Mouse (Mus musculus): Measurements from ENCODE around the gene Ccr2. TPM values are rescaled to one million over a fixed set of nuclear protein-coding genes. Genes with fewer than 3 reads are reported as not detected.
"Not testable (repeated sequence)": the region's sequence is repeated elsewhere in the genome, so short reads cannot be mapped to it uniquely, and the experiment has no call there.

The Ccr2 gene
- 0.10 and 0.13 TPM in 2 replicates for polyA plus RNA-seq (2012; rRNA removed)

- DNase-seq = no peak
- TF ChIP-seq CTCF (IDR thresholded peaks at IDR 0.05; ENCODE audit: borderline replicate concordance, insufficient read depth, low read depth, low read length) (no peak), POLR2A (IDR thresholded peaks at IDR 0.05; ENCODE audit: borderline replicate concordance, insufficient read depth, low read length) (no peak)
- 82% methylated on average over 4 of the region's 4 CpGs for WGBS
- no peaks in the 10 kb centered on the region for H3K4me1 ChIP-seq (ENCODE audit: control insufficient read depth, insufficient read depth, low read length)
- no peak within 1 kb of the TSS for H3K4me3 ChIP-seq (replicated peaks; ENCODE audit: insufficient read depth, low read depth, low read length)
- no peak within 1 kb of the TSS for H3K27ac ChIP-seq (ENCODE audit: insufficient read depth, low read length)
- no peaks in the 10 kb centered on the region for H3K27me3 ChIP-seq (ENCODE audit: control insufficient read depth, insufficient read depth, low read length)
Measured at GRCm38 (mm10) chr9:124101723-124102122, at the start of gene Ccr2. Gene Ccr2, plus strand, starts transcription at chr9:124101950.

DNA sequence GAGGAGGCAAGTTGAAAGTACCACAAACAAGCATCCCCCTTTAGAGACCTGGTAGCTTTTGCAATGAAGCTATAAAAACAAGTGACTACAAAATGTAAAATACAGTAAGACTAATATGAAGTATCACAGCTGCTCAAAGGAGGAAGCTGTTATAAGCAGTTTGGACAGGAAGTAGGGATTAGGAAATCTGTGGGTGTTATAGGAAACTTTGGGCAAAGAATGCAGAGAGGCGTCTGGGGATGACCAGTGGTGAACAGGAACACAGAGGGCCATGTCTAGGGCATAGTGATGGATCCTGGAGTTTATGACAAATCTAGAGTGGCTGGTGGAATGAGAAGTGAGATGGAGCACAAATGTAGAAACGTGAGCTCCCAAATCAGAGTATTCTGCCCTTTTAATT is 48.2 kb upstream of the Ccr2 start:
- Histone ChIP-seq H3K27ac (ENCODE audit: insufficient read depth, low read length) (no peak overlapping the region), H3K27me3 (ENCODE audit: control insufficient read depth, insufficient read depth, low read length) (no peaks in the 10 kb centered on the region), H3K4me1 (ENCODE audit: control insufficient read depth, insufficient read depth, low read length) (no peaks in the 10 kb centered on the region), H3K4me3 (replicated peaks; ENCODE audit: insufficient read depth, low read depth, low read length) (no peak overlapping the region)
- TF ChIP-seq POLR2A (IDR thresholded peaks at IDR 0.05; ENCODE audit: borderline replicate concordance, insufficient read depth, low read length) (no peak), CTCF (IDR thresholded peaks at IDR 0.05; ENCODE audit: borderline replicate concordance, insufficient read depth, low read depth, low read length) (no peak)
- DNase-seq = no peak
- 68% methylated on average over 2 of the region's 2 CpGs for WGBS

DNA sequence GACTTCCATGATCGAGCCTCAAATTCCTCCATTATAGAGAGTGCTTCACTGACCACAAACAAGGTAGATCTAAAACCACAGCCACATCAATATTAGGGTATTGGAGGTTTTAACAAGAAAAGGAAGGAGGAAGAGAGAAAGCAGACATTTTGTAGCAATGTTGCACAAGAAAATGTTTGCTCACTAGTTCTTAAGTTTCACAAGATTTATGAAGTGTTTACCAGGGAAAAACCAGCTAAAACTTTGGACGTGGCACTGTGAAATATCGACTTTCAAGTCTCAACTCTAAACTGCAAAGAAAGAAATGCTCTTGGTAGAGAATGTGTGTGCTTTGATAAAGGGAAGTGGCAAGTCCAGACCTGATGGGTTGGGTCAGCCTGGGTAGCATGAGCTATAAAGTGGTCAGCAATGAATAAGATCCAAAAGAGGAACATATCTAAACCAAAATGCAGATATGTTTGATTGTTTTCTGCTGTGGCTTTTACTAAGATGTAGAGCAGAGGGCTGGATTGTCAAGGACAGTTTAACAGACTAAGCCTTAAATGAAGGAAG is 45.5 kb upstream of the Ccr2 start:
- Histone ChIP-seq H3K4me3 (replicated peaks; ENCODE audit: insufficient read depth, low read depth, low read length) (no peak overlapping the region), H3K4me1 (ENCODE audit: control insufficient read depth, insufficient read depth, low read length) (no peaks in the 10 kb centered on the region), H3K27ac (ENCODE audit: insufficient read depth, low read length) (no peak overlapping the region), H3K27me3 (ENCODE audit: control insufficient read depth, insufficient read depth, low read length) (no peaks in the 10 kb centered on the region)
- no peak for DNase-seq
- TF ChIP-seq CTCF (IDR thresholded peaks at IDR 0.05; ENCODE audit: borderline replicate concordance, insufficient read depth, low read depth, low read length) (no peak), POLR2A (IDR thresholded peaks at IDR 0.05; ENCODE audit: borderline replicate concordance, insufficient read depth, low read length) (no peak)
- 84% methylated on average over 3 of the region's 3 CpGs for WGBS

DNA sequence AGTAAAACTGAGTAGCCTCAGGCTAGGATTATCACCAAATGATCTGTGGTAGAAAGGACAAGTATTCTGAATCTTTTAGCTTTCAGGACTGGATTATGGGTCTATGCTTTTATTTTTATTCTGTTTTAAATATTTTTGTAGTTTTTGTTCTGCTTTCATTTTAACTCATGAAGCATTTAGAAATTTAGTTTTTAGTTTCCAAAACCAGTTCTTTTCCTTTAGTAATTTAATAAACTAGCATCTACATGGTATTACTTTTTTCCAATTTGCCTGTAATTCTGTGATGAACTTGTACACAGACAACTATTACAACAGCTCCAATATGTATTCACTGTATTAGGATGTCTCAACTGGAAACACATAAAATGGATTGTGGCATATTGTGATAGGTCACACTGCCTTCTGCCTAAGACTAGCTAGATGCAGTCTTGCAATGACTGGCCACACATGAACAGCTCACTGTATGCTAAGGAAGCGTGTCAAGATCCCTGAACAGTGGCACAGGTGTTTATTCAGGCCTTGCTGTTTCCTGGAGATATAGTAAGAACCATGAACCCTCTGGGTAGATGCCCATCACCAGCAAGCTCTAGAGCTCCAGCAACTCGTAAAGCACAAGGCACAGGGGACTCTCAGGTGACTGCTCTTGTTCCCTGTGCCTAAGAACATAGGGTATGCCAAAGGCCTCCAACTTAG is 41.9 kb upstream of the Ccr2 start:
- H3K27ac ChIP-seq (ENCODE audit: insufficient read depth, low read length) = no peak overlapping the region
- TF ChIP-seq POLR2A (IDR thresholded peaks at IDR 0.05; ENCODE audit: borderline replicate concordance, insufficient read depth, low read length) (no peak), CTCF (IDR thresholded peaks at IDR 0.05; ENCODE audit: borderline replicate concordance, insufficient read depth, low read depth, low read length) (no peak)
- WGBS = 60% methylated on average over 2 of the region's 2 CpGs
- H3K4me3 ChIP-seq (replicated peaks; ENCODE audit: insufficient read depth, low read depth, low read length) = no peak overlapping the region
- H3K4me1 ChIP-seq (ENCODE audit: control insufficient read depth, insufficient read depth, low read length) = no peaks in the 10 kb centered on the region
- DNase-seq = no peak
- no peaks in the 10 kb centered on the region for H3K27me3 ChIP-seq (ENCODE audit: control insufficient read depth, insufficient read depth, low read length)

DNA sequence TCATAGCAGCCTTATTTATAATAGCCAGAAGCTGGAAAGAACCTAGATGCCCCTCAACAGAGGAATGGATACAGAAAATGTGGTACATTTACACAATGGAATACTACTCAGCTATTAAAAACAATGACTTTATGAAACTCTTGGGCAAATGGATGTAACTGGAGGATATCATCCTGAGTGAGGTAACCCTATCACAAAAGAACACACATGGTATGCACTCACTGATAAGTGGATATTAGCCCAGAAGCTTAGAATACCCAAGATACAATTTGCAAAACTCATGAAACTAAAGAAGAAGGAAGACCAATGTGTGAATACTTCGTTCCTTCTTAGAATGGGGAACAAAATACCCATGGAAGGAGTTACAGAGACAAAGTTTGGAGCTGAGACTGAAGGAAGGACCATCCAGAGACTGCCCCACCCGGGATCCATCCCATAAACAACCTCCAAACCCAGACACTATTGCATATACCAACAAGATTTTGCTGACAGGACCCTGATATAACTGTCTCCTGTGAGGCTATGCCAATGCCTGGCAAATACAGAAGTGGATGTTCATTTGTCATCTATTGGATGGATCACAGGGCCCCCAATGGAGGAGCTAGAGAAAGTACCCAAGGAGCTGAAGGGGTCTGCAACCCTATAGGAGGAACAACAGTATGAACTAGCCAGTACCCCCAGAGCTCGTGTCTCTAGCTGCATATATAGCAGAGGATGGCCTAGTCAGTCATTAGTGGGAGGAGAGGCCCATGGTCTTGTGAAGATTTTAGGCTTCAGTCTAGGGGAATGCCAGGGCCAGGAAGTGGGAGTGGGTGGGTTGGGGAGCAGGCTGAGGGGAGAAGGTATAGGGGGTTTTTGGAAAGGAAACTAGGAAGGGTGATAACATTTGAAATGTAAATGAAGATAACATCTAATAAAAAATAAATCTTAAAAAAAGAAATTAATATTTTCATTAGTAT is 40.0 kb upstream of the Ccr2 start:
- not testable (repeated sequence) for H3K4me3 ChIP-seq (replicated peaks; ENCODE audit: insufficient read depth, low read depth, low read length); DNase-seq; H3K4me1 ChIP-seq (ENCODE audit: control insufficient read depth, insufficient read depth, low read length); H3K27me3 ChIP-seq (ENCODE audit: control insufficient read depth, insufficient read depth, low read length); H3K27ac ChIP-seq (ENCODE audit: insufficient read depth, low read length)
- 52% methylated on average over 3 of the region's 3 CpGs for WGBS

- no peaks in the 10 kb centered on the region for H3K27me3 ChIP-seq (ENCODE audit: control insufficient read depth, insufficient read depth, low read length)
- no peak overlapping the region for H3K4me3 ChIP-seq (replicated peaks; ENCODE audit: insufficient read depth, low read depth, low read length)
- no peak overlapping the region for H3K27ac ChIP-seq (ENCODE audit: insufficient read depth, low read length)
- TF ChIP-seq POLR2A (IDR thresholded peaks at IDR 0.05; ENCODE audit: borderline replicate concordance, insufficient read depth, low read length) (no peak), CTCF (IDR thresholded peaks at IDR 0.05; ENCODE audit: borderline replicate concordance, insufficient read depth, low read depth, low read length) (no peak)
- no peaks in the 10 kb centered on the region for H3K4me1 ChIP-seq (ENCODE audit: control insufficient read depth, insufficient read depth, low read length)
- DNase-seq = no peak
Measured at GRCm38 (mm10) chr9:124066572-124067103, 35.1 kb upstream of the Ccr2 start.

GRCm38 (mm10) chr9:124068098-124069058 is 33.4 kb upstream of the Ccr2 start:
- H3K4me3 ChIP-seq (replicated peaks; ENCODE audit: insufficient read depth, low read depth, low read length) = no peak overlapping the region
- WGBS = 67% methylated on average over 2 of the region's 2 CpGs
- no peak for DNase-seq
- no peak for TF ChIP-seq POLR2A (IDR thresholded peaks at IDR 0.05; ENCODE audit: borderline replicate concordance, insufficient read depth, low read length)
- TF ChIP-seq CTCF (IDR thresholded peaks at IDR 0.05; ENCODE audit: borderline replicate concordance, insufficient read depth, low read depth, low read length) = no peak
- no peak overlapping the region for H3K27ac ChIP-seq (ENCODE audit: insufficient read depth, low read length)
- H3K4me1 ChIP-seq (ENCODE audit: control insufficient read depth, insufficient read depth, low read length) = no peaks in the 10 kb centered on the region
- no peaks in the 10 kb centered on the region for H3K27me3 ChIP-seq (ENCODE audit: control insufficient read depth, insufficient read depth, low read length)

Measured in cerebellum, adult 2 months (tissue).